Mouse (Mus musculus): ENCODE measurements at regions not wholly inside any gene's neighbourhood (a gene's known extent, or its start where the extent isn't known, plus 50 kb on each side); places are given as distances from the start of the nearest gene placed in this dataset.

GRCm38 (mm10) chr1:81794771-81795170 is 438.1 kb upstream of the Gm9747 start:
- no peak for TF ChIP-seq CTCF (IDR thresholded peaks at IDR 0.05; ENCODE audit: low read depth)
- TF ChIP-seq EP300 (IDR thresholded peaks at IDR 0.05; ENCODE audit: low read depth), result no peak
